Mouse (Mus musculus): ENCODE measurements around the gene Ankrd27.

DNA sequence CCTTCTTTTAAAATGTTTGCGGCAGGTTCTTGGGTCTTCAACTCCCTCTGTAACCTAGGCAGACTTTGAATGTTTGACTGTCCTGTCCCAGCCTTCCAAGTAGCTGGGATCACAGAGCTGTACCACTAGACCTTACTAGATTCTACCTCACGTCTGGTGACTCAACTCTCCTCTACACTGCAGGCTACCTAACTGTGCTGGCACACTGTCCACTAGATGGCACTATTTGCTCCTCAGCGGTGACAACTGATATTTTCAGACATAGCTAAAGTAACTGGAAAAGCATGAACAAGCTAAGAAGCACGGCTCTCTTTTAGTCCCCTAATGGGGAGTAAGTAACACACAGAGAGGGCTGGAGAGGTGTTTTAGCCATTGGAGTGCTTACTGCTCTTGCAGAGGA is 40.2 kb upstream of the Ankrd27 start:
- TF ChIP-seq CTCF (IDR thresholded peaks at IDR 0.05; ENCODE audit: extremely low read depth, insufficient read depth, low read length), result peak; percentile 85
- no peak for TF ChIP-seq POLR2A (IDR thresholded peaks at IDR 0.05; ENCODE audit: extremely low read depth, insufficient read depth, low read length)

All from cortical plate, adult 2 months (tissue).